Mouse (Mus musculus): ENCODE data around the gene A930002H24Rik. TPM values are rescaled to one million over a fixed set of nuclear protein-coding genes. Genes with fewer than 3 reads are reported as not detected.

A930002H24Rik gene
- polyA plus RNA-seq, 1 experiment from 2014 or later = 4.5 TPM

GRCm38 (mm10) chr17:63828561-63829332 lies 34.8 kb downstream of the A930002H24Rik start:
- 64% methylated on average over 5 of the region's 5 CpGs for WGBS
- H3K9ac ChIP-seq = no peak overlapping the region
- H3K9me3 ChIP-seq (replicated peaks) = no peaks in the 10 kb centered on the region
- no peaks in the 10 kb centered on the region for H3K4me1 ChIP-seq
- no peak overlapping the region for H3K27ac ChIP-seq
- no peaks in the 10 kb centered on the region for H3K36me3 ChIP-seq
- no peaks in the 10 kb centered on the region for H3K27me3 ChIP-seq
- no peak overlapping the region for H3K4me2 ChIP-seq
- ATAC-seq (replicated peaks; ENCODE audit: low FRiP score) = no peak
- H3K4me3 ChIP-seq (replicated peaks) = no peak overlapping the region

- Histone ChIP-seq H3K36me3 (no peaks in the 10 kb centered on the region), H3K27ac (no peak overlapping the region), H3K4me3 (replicated peaks) (no peak overlapping the region), H3K4me1 (no peaks in the 10 kb centered on the region), H3K4me2 (no peak overlapping the region), H3K9ac (no peak overlapping the region), H3K27me3 (no peaks in the 10 kb centered on the region), H3K9me3 (replicated peaks) (no peaks in the 10 kb centered on the region)
- no peak for ATAC-seq (replicated peaks; ENCODE audit: low FRiP score)
- 84% methylated on average over 7 of the region's 7 CpGs for WGBS
These were observed 36.8 kb downstream of the A930002H24Rik start for GRCm38 (mm10) chr17:63826767-63827166.

DNA sequence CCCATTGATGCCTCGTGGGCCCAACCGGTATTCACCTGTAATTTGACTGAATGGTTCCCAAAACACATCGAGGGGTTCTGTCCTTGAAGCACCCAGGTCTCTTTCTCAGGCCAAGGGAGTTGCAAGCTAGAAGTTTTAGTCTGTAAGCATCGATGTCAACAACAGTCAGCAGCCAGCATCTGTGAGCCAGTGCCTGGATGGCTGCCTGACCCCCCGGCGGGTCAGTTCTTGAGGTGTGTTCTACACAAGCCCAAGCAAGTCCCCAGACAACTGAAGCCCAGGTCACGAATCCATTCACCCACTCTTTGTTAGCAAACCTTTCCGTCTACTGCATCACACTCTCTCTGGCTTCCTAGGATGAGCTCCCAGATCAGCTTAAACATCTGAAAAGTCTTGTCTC lies 37.4 kb downstream of the A930002H24Rik start:
- Histone ChIP-seq H3K36me3 (no peaks in the 10 kb centered on the region), H3K9ac (no peak overlapping the region), H3K4me2 (no peak overlapping the region), H3K9me3 (replicated peaks) (no peaks in the 10 kb centered on the region), H3K27me3 (no peaks in the 10 kb centered on the region), H3K4me3 (replicated peaks) (no peak overlapping the region), H3K27ac (no peak overlapping the region), H3K4me1 (no peaks in the 10 kb centered on the region)
- ATAC-seq (replicated peaks; ENCODE audit: low FRiP score) = no peak
- WGBS = 90% methylated on average over 8 of the region's 8 CpGs

DNA sequence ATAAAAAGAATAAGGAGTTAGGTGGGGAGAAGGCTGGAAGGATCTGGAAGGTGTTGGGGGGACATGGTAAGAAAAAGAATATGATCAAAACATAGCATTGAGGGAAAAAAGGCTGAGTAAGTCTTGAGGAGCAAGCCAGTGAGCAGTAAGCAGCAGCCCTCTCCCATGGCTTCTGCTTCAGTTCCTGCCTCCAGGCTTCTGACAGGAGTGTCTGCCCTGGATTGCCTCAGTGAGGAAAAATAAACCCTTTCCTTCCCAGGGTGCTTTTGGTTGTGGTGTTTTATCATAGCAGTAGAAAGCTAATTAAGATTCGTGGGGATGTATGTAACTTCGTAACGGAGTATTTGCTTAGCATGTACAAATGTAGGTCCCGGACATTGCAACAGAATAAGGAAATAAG lies 39.5 kb downstream of the A930002H24Rik start:
- H3K27ac ChIP-seq = no peak overlapping the region
- H3K9me3 ChIP-seq (replicated peaks) = no peaks in the 10 kb centered on the region
- H3K4me1 ChIP-seq = no peaks in the 10 kb centered on the region
- 93% methylated on average over 4 of the region's 4 CpGs for WGBS
- no peaks in the 10 kb centered on the region for H3K36me3 ChIP-seq
- no peak overlapping the region for H3K4me3 ChIP-seq (replicated peaks)
- no peaks in the 10 kb centered on the region for H3K27me3 ChIP-seq
- no peak overlapping the region for H3K4me2 ChIP-seq
- ATAC-seq (replicated peaks; ENCODE audit: low FRiP score) = no peak
- no peak overlapping the region for H3K9ac ChIP-seq

- WGBS = 89% methylated on average over 10 of the region's 10 CpGs
- no peak for ATAC-seq (replicated peaks; ENCODE audit: low FRiP score)
These were observed 45.1 kb downstream of the A930002H24Rik start for GRCm38 (mm10) chr17:63818444-63819027.

GRCm38 (mm10) chr17:63813552-63813951 lies 50.0 kb downstream of the A930002H24Rik start:
- H3K9me3 ChIP-seq (replicated peaks) = no peaks in the 10 kb centered on the region
- no peak overlapping the region for H3K27ac ChIP-seq
- no peak overlapping the region for H3K4me2 ChIP-seq
- H3K9ac ChIP-seq = no peak overlapping the region
- WGBS = 80% methylated on average over 6 of the region's 6 CpGs
- peaks cover 4% of the 10 kb centered on the region; the same call in 1 of the 2 replicates for H3K4me1 ChIP-seq
- no peaks in the 10 kb centered on the region for H3K27me3 ChIP-seq
- H3K36me3 ChIP-seq = no peaks in the 10 kb centered on the region
- ATAC-seq (replicated peaks; ENCODE audit: low FRiP score) = no peak
- H3K4me3 ChIP-seq (replicated peaks) = no peak overlapping the region

More at GRCm38 (mm10) chr17:63818444-63819027, 45.1 kb downstream of the A930002H24Rik start:
- Histone ChIP-seq H3K36me3 (no peaks in the 10 kb centered on the region), H3K4me2 (no peak overlapping the region), H3K27ac (no peak overlapping the region), H3K27me3 (no peaks in the 10 kb centered on the region), H3K4me3 (replicated peaks) (no peak overlapping the region), H3K4me1 (no peaks in the 10 kb centered on the region), H3K9me3 (replicated peaks) (no peaks in the 10 kb centered on the region), H3K9ac (no peak overlapping the region)

Other genes starting within 250 kb of the A930002H24Rik start
- 30.9 and 31.4 TPM in 2 replicates for gene Fer, start 729 bp downstream of the A930002H24Rik start, polyA plus RNA-seq (2015; fragmentation: Nextera tagmentation; extraction: Ambion mirVana)